Mouse (Mus musculus): ENCODE data around the gene Gm45213. TPM values are rescaled to one million over a fixed set of nuclear protein-coding genes. Genes with fewer than 3 reads are reported as not detected.

Gene Gm45213
- polyA plus RNA-seq, 1 experiment: not detected

GRCm38 (mm10) chr7:66027747-66028146 is 15.7 kb upstream of the Gm45213 start:
- Histone ChIP-seq H3K4me1 (ENCODE audit: control insufficient read depth, insufficient read depth, low read length) (no peaks in the 10 kb centered on the region), H3K4me3 (ENCODE audit: insufficient read depth, low read length) (no peak overlapping the region), H3K27ac (ENCODE audit: insufficient read depth, low read length) (no peak overlapping the region)
- TF ChIP-seq CTCF (IDR thresholded peaks at IDR 0.05; ENCODE audit: extremely low read depth, insufficient read depth, low read length) (peak; percentile 47), POLR2A (IDR thresholded peaks at IDR 0.05; ENCODE audit: extremely low read depth, insufficient read depth, low read length) (no peak)

- TF ChIP-seq POLR2A (IDR thresholded peaks at IDR 0.05; ENCODE audit: extremely low read depth, insufficient read depth, low read length) (no peak), CTCF (IDR thresholded peaks at IDR 0.05; ENCODE audit: extremely low read depth, insufficient read depth, low read length) (no peak)
- Histone ChIP-seq H3K4me1 (ENCODE audit: control insufficient read depth, insufficient read depth, low read length) (no peaks in the 10 kb centered on the region), H3K4me3 (ENCODE audit: insufficient read depth, low read length) (no peak overlapping the region), H3K27ac (ENCODE audit: insufficient read depth, low read length) (no peak overlapping the region)
Observed at GRCm38 (mm10) chr7:66028766-66029512, 14.5 kb upstream of the Gm45213 start.

GRCm38 (mm10) chr7:66036809-66037208 is 6.6 kb upstream of the Gm45213 start:
- no peak overlapping the region for H3K4me3 ChIP-seq (ENCODE audit: insufficient read depth, low read length)
- TF ChIP-seq CTCF (IDR thresholded peaks at IDR 0.05; ENCODE audit: extremely low read depth, insufficient read depth, low read length): no peak
- TF ChIP-seq POLR2A (IDR thresholded peaks at IDR 0.05; ENCODE audit: extremely low read depth, insufficient read depth, low read length): no peak
- no peaks in the 10 kb centered on the region for H3K4me1 ChIP-seq (ENCODE audit: control insufficient read depth, insufficient read depth, low read length)
- H3K27ac ChIP-seq (ENCODE audit: insufficient read depth, low read length): no peak overlapping the region

GRCm38 (mm10) chr7:66038261-66038660 is 5.1 kb upstream of the Gm45213 start:
- no peaks in the 10 kb centered on the region for H3K4me1 ChIP-seq (ENCODE audit: control insufficient read depth, insufficient read depth, low read length)
- TF ChIP-seq CTCF (IDR thresholded peaks at IDR 0.05; ENCODE audit: extremely low read depth, insufficient read depth, low read length) (no peak), POLR2A (IDR thresholded peaks at IDR 0.05; ENCODE audit: extremely low read depth, insufficient read depth, low read length) (no peak)
- H3K27ac ChIP-seq (ENCODE audit: insufficient read depth, low read length): no peak overlapping the region
- H3K4me3 ChIP-seq (ENCODE audit: insufficient read depth, low read length): no peak overlapping the region

- TF ChIP-seq POLR2A (IDR thresholded peaks at IDR 0.05; ENCODE audit: extremely low read depth, insufficient read depth, low read length) (no peak), CTCF (IDR thresholded peaks at IDR 0.05; ENCODE audit: extremely low read depth, insufficient read depth, low read length) (no peak)
- Histone ChIP-seq H3K27ac (ENCODE audit: insufficient read depth, low read length) (no peak overlapping the region), H3K4me1 (ENCODE audit: control insufficient read depth, insufficient read depth, low read length) (no peaks in the 10 kb centered on the region), H3K4me3 (ENCODE audit: insufficient read depth, low read length) (no peak overlapping the region)
Observed at GRCm38 (mm10) chr7:66038730-66039129, 4.7 kb upstream of the Gm45213 start.

- Histone ChIP-seq H3K27ac (ENCODE audit: insufficient read depth, low read length) (no peak overlapping the region), H3K4me1 (ENCODE audit: control insufficient read depth, insufficient read depth, low read length) (no peaks in the 10 kb centered on the region), H3K4me3 (ENCODE audit: insufficient read depth, low read length) (no peak overlapping the region)
- TF ChIP-seq CTCF (IDR thresholded peaks at IDR 0.05; ENCODE audit: extremely low read depth, insufficient read depth, low read length): no peak
Observed at GRCm38 (mm10) chr7:66040026-66040814, 3.2 kb upstream of the Gm45213 start.

GRCm38 (mm10) chr7:66044617-66045016 is 1.2 kb downstream of the Gm45213 start:
- TF ChIP-seq CTCF (IDR thresholded peaks at IDR 0.05; ENCODE audit: extremely low read depth, insufficient read depth, low read length): no peak
- no peak for TF ChIP-seq POLR2A (IDR thresholded peaks at IDR 0.05; ENCODE audit: extremely low read depth, insufficient read depth, low read length)
- Histone ChIP-seq H3K4me3 (ENCODE audit: insufficient read depth, low read length) (no peak overlapping the region), H3K4me1 (ENCODE audit: control insufficient read depth, insufficient read depth, low read length) (no peaks in the 10 kb centered on the region), H3K27ac (ENCODE audit: insufficient read depth, low read length) (no peak overlapping the region)

GRCm38 (mm10) chr7:66046921-66047918 is 3.8 kb downstream of the Gm45213 start:
- no peak overlapping the region for H3K27ac ChIP-seq (ENCODE audit: insufficient read depth, low read length)
- H3K4me3 ChIP-seq (ENCODE audit: insufficient read depth, low read length): no peak overlapping the region
- TF ChIP-seq POLR2A (IDR thresholded peaks at IDR 0.05; ENCODE audit: extremely low read depth, insufficient read depth, low read length): no peak
- no peak for TF ChIP-seq CTCF (IDR thresholded peaks at IDR 0.05; ENCODE audit: extremely low read depth, insufficient read depth, low read length)
- no peaks in the 10 kb centered on the region for H3K4me1 ChIP-seq (ENCODE audit: control insufficient read depth, insufficient read depth, low read length)

GRCm38 (mm10) chr7:66047975-66048374 is 4.6 kb downstream of the Gm45213 start:
- no peak for TF ChIP-seq CTCF (IDR thresholded peaks at IDR 0.05; ENCODE audit: extremely low read depth, insufficient read depth, low read length)
- TF ChIP-seq POLR2A (IDR thresholded peaks at IDR 0.05; ENCODE audit: extremely low read depth, insufficient read depth, low read length): no peak
- H3K27ac ChIP-seq (ENCODE audit: insufficient read depth, low read length): no peak overlapping the region
- H3K4me3 ChIP-seq (ENCODE audit: insufficient read depth, low read length): no peak overlapping the region
- no peaks in the 10 kb centered on the region for H3K4me1 ChIP-seq (ENCODE audit: control insufficient read depth, insufficient read depth, low read length)
